Mouse (Mus musculus) megakaryocyte, adult 5-6 weeks (primary cell): ENCODE measurements around the gene Fut1. TPM values are rescaled to one million over a fixed set of nuclear protein-coding genes. Genes with fewer than 3 reads are reported as not detected.
"Not testable (repeated sequence)": the region's sequence is repeated elsewhere in the genome, so short reads cannot be mapped to it uniquely, and the experiment has no call there.

ENCODE experiments used
- ATAC-seq: 2 replicates; pipeline ENCODE4 v1.8.0; 2016; ENCODE audit warnings: mild to moderate bottlenecking, inconsistent platforms; ENCODE audit not compliant: poor library complexity, severe bottlenecking
- total RNA-seq, 2 experiments: library from RNA; stranded (forward) in 1 of 2; stranded (reverse) in 1 of 2; fragments of 153-499, 151-499 nt in 1 of 2; fragments of 221-1000, 200-1000 nt in 1 of 2; gene quantifications; 2 replicates each; pipeline versions ENCODE4 v1.2.3 to v1.2.4; 2015 to 2017

The Fut1 gene
- total RNA-seq, 2 experiments from 2014 or later, result not detected

DNA sequence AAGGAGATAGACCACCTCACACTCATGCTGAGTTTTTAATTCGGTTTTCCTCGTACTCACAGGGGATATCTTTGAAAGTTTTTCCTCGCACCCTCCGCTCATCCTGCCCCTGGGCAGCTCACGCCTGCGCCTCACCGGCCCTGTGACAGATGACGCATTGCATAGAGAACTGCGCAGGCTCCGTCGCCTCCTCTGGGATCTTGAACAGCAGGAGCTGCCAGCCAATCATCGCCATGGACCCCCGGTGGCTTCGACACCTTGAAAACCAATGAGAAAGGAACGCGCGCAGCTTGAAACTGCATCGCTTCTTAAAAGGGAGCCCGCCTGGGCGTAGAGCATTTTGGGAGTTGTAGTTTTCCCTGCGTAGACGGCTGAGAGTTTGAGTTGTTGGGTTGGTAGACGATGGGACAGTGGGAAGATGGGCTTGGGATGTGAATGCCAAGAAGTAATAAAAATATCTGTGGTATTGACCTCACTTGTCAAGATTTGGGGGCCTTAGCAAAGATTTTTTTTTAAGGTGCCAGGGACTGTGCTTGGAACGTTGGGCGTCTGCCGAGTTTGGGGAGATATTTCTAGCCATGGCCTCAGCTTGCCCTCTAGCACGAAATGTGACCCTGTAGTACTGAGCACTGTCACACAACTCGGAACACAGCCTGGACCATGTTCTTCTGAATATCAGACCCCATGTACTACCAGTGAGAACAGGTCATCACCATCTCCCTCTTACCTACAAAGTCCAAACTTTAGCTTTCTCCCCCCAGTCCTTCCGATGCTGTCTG is 21.7 kb downstream of the Fut1 start:
- ATAC-seq, result no peak

DNA sequence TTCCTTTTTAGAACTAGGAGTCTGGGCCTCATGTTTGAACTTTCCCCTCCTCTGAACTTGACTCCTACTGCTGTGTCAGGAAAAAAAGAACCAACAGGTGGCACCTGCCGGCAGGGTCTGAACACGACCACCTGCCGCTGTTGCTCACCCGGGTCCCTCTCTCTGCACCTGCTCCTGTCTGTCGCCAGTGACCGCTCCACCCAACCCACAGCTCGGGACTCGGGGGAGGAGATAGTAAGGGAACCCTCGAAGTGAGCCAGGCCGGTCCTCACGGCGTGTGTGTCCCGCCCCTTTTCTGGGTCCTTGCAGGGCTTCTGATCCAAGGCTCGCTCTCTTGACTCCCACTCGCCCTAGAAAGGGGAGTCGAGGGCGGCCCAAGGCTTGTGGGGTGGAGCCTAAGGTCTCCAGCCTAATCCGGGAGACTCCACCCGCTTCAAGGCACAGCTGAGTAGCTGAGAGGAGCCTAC is 22.5 kb downstream of the Fut1 start, which contains the start of gene Mamstr:
Gene Mamstr (plus strand): TSS at position 417 of the 467 bp plus-strand sequence.
- ATAC-seq, result no peak

DNA sequence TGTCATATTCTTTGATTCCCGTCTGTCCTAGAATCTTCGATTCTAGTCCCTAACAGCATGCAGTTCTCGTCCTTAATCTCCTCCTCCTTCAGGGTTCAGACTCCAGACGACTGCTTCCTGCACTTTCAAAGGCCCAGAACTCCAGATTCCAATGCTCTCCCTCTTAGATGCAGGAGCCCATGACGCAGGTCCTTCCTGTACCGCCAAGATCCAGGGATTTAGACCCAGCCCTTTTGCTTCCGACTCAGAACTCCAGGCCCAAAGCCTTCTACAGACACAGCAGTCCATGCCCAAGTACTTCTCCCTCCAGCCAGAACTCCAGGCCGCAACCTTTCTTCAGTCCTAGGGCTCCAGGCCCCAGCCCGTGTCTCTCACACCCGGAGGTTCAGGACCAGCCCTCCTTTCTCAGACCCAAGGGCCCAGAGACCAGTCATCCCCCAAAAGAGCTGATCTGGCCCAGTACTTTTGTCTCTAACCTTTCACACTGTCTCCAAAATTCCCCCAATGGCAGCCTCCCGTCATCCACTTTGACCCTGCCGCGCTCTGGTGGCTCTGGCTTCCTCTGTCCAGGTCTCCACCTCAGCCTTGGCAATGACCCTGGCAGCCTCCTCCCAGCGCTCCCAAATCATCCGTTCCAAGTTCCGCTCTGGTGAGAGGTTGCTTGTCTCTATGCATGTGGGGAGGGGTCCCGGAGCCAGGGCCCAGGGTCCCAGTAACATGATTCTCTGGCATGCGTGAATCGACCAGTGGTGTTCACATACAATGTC is 23.3 kb downstream of the Fut1 start:
- no peak for ATAC-seq

DNA sequence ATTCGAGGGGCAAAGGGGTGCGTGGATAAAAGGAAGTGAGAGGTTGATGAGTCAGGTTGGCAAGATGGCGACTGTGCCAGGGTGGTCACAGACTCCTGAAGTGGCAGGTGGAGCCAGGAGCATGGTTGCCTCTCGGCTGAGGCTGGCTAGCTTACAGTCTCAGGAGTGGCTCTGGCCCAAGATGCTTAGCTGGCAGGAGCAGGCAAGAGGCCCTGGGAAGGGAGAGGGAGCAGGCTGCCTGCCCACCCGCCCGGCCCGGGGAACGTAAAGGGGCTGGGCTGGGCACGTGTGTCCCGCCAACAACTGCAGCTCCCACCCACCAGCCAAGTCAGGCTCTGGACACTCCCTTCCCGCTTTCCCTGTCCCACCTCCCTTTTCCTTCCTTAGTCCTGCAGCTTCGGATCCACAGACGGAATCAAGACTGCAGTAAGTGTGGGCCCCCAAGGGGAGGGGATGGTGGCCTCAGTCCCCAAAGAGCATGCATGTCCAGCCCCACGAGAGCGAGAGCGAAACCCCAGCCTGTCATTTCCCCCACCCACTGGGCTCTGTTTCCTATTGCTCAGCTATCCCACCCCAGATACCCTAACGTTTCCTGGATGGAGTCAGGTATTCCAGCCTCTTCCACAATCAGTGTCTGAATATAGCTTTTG is 24.4 kb downstream of the Fut1 start:
- ATAC-seq, result no peak

DNA sequence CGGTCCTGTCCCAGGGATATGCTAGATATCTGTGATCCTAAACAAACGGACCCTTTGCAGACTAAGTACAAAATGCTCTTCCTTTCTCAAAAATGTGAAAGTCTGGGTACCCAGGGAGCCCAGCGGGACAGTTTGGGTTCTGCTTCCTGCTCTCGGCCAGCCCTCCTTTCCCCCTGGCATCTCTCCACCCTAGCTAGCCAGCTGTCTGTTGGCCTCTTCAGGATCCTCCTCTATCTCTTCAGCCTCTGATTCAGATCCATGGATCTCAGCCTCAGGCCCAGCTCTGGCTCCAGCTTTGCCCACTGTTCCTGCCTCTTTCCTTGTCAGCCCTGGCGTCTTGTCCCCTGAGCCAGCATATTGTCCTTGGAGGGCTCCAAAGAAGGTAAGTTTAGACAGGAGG is 25.0 kb downstream of the Fut1 start:
- ATAC-seq, result no peak

DNA sequence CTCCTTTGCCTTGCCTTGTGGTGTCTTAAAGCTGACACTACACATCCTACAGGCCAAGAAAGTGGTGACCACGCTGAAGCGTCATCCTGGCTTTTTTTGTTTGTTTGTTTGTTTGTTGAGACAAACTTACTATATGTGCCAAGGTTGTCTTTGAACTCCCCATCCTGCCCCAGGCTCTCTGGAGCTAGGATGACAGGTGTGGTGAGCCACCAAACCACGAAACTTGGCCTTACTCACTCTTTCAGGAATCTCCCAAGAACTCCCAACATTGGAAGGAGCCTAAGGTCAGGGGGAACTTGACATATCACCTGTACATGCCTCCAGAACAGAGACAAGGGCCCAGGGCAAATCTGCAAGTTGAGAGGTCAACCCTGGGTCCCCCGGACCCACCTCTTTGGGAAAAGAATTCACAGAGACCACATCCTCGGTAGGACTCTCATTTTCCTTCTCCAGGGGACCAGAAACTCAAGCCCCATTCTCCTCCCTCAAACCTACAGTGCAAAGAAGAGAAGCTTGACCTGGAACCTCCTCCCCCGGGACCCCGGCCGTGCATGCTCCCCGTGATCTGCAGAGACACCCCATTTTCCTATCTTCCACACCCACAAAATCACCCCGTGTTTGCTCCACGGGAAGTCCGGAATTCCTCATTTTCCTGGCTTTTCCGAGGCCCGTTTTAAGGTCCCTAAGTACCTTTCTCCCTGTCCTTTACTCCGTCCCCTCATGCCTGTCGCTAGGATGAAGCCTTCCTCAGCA is 25.6 kb downstream of the Fut1 start:
- no peak for ATAC-seq

DNA sequence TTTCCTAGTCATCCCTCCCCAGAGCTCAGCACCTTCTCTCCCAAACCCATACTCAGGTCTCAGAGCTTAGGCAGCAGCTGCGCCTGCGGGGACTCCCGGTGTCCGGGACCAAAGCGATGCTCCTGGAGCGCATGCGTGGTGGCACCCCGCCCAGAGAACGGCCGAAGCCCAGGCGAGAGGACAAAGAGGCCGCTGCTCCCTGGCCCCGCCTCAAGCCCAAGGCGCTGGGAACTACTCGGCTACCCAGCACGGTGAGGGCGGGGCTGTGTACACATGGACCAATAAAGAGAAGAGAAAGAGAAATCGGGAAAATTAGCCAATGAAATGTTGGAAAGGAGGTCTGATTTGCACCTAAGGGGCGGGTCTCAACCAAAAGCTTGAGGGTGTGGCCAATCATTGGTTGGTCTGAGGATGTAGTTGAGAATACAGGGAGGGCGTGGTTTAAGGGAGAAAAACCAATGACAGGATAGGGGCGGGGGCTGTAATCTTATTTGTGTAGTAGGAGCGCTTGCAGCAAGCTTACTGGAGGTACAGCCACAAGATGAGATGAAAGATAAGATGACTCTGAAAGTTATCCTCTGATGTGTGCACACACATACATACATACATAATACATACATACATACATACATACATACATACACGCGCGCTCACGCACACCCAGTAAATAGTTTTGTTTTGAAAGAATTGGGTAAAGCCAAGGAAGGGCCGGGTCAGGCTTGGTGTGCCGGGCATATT is 26.5 kb downstream of the Fut1 start:
- peak; percentile 95 for ATAC-seq

DNA sequence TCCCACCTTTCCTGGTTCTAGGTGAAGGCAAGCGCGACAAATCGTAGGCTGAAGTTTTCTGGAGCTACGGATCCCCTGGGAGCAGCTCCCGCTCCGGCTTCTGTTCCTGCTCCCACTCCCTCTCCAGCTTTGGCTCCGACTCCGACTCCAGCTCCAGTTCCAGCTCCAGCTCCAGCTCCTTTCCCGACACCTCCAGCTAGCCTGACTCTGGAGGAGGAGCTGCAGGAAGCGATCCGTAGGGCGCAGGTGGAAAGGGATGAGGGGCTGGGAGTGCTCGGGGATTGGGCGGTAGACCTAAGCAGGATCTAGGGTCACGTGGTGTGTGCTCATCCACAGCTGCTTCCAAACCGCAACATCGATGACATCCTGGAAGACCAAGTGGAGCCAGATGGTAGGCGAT is 27.1 kb downstream of the Fut1 start:
- ATAC-seq, result no peak

DNA sequence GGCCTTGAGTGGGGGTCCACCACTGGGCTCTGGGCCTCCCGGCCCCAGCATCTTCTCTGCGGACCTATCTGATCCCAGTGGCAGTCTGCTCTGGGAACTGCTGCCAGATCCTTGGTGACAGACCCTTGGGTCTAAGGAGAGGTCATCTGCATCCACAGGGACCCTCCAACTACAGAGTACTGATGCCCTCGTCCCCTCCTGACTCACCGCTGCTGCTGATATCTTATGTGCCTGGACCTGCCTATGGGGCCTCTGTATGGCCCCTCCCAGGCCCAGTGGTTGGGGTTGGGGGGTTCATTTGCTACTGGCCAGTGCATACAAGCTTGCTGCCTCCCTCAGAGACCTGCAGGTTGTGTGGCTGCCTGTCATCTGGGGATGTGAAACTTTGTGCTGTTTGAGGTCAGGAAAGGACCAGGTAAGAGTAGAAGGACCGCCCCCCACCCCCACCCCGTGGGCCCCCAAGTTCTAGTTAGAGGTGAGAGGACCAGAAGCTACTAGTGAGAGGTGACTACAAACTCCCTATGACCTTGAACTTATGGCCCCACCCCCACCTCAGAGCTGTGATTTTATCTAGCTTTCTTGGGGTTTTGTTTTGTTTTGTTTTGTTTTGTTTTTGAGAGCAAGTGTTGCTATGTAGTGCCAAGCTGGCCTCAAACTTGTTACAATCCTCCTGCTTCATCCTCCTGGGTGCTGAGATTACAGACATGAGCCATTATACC is 27.9 kb downstream of the Fut1 start:
- no peak for ATAC-seq

DNA sequence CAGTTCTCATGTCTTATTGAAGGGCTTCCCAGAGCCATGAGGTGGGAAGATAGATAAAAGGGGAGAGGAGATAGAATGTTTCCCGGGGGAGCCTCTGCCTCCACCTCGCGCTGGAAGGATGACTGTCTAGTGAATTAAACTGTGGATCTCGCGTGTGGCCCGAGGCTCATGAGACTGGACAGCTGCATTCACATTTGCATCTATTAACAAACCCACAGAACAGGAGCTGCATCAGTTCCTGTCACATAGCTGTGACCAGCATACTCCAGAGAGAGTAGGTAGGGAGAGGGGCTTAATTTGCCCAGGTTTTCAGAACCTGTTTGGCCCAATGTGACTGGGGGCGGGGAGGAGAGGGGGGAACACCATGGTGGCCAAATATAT is 28.5 kb downstream of the Fut1 start:
- ATAC-seq, result no peak

DNA sequence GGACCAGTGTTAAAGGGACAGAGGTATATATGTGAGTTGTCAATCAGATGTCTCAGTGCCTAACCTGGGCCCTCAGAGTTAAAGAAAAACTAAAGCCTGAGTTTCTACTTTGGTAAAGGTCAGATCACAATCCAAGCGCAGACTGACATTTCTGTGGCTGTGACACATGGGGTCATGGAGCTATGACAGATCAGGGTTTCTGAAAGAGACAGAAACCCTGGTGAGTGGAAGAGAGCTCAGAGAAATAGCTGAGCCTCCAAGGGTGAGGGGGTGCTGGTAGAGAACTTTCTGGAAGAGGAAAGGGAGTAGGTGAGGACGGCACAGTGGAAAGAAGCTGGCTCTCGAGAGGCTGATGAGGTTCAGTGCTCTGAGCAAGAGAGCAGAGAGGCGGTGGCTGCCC is 29.6 kb downstream of the Fut1 start:
- no peak for ATAC-seq

DNA sequence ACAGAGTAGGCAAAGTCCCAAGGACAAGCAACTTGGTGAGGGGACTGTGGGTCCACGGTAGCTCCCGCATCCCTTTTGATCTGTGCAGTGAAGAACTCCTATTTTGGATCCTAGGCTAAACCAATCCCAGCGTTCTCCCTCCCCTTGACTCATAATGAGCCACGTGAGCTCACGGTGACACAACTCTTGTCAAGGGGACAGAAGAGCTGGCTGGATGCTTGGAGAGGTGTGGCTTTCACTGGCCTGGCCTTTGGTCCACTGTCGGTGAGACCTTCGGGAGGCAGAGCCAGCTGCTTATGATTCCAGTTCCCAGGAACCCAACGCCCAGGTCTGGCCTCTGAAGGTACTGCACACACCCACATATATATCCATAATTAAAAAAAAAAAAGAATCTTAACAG is 32.3 kb downstream of the Fut1 start:
- no peak for ATAC-seq

DNA sequence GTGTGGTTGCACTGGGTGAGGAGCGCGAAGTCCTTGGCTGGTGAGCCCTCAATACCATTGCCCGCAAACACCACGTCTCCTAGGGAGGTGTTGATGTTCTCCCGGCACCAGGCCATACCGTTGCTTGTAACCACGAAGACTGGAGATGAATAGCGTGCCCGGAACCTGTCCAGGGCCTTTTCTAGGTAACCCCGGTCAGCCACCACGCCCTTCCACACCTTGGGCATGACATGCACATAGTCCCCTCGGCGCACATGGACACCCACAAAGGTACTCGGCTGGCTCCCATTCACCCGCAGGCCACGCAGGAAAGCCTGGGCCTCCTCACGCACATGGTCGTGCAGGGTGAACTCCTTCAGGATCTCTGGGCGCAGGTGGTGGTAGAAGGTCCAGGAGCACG is 33.4 kb downstream of the Fut1 start:
- ATAC-seq, result not testable (repeated sequence)

DNA sequence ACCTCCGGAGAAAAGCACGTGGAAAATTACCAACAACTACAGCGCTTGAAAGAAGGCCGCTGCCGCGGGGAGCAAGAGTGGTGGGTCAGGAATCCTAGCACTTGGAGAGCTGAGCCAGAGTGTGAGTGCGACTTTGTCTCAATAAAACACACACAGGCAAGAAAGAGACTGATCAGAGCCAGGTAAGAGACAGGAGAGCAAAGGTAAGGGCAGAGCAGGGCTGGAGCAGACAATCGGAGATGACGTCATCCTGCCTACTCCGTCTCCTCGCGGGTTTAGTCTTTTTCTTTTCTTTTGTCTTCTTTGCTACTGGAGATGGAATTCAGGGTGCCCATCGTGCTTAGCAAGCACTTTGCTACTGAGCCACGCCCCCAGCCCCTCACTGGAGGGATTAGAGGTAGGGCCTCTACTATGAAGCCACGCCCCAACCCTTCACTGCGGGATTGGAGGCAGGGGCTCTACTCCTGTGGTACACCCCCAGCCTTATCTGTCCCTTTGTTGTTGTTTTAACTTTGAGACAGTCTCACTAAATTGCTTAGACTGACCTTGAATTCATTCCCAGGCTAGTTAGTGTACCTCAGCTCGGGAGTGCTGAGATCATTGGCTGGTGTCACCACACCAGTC is 37.4 kb downstream of the Fut1 start:
- ATAC-seq, result 0 out of 2 replicates have a peak, but pooled peaks have one; percentile 27

DNA sequence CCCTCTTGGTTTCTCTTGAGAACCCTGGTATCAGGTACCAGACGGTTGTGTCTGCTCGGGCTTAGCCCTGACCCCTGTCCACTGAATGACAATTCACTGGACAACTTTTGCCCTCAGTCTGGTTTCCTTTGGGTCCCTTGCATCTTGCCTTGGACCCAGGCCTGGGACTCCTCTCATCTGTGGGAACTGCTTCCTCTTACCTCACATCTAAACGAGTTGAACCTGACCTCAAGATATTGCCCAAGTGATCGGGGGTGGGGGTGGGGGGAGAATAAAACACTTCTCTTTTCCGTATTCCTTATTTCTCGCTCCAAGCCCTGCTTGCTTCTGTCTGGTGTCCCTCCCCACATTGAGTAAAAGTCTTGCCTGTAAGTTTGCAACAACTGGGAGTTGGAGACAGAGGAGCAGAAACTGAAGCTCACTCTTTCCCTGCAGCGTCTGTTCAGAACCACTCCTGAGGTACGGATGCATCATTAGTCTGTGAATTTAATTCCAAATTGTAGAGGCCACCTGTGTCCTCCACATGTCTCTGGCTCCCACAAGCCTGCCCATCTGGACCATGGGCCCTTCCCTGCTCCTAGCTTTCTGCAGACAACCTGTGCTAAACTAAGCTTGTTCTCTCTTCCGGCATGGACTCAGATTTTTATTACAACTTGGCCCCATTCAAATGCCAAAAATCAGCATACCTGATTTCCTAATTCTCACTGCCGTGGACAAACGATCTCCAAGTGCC is 43.8 kb downstream of the Fut1 start:
- peak; percentile 97 for ATAC-seq

DNA sequence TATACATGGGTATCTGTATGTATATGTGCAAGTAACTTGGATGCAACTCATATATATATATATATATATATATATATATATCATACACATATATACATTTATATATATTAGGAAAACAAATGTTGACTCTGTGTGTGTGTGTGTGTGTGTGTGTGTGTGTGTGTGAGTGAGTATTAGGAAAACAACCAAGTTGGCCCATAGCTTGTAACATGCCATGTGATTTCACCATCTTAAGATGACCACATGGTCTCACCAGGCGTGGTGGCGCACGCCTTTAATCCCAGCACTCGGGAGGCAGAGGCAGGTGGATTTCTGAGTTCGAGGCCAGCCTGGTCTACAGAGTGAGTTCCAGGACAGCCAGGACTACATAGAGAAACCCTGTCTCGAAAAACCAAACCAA is 44.6 kb downstream of the Fut1 start:
- peak; percentile 46; the same call in 1 of the 2 replicates for ATAC-seq

DNA sequence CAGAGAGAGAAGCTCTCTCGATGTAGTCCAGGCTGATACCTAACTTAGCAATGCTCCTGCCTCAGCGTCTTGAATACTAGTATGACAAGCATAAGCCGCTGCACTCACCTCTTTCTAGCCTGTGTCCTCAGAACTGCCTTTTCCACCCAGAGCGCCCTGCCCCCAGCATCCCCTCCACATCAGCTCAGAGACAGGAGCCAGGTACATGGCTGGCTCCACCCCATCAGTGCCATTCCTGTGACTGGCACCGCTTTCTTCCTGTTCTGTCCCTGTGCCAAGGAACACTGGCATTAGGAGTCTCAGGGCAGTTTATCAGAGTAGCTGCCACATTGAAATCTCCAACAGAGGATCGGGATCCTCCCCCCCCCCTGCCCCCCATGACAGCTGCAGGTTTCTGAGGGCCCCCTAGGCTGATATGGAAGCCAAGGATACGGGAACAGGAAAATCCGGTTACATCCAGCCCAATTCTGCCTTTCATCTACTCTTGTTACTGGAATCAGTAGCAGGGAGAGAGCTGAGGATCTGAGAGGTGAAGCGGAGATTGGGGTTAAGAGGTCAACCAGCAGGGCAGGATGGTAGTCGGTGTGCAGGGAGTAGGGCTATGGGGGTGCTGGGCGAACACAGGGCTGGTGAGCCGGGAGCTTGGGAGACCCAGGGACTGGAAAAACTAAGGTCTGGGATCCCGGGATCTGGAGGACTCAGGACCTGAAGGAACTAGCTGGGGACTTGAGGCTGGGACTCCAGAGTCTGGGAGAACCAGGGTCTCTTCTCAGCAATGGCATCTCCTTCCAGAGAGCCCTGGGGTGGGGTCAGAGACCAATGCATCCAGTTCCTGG is 48.4 kb downstream of the Fut1 start:
- ATAC-seq, result no peak
